Mouse (Mus musculus): Measurements from ENCODE around the gene Smlr1. TPM values are rescaled to one million over a fixed set of nuclear protein-coding genes. Genes with fewer than 3 reads are reported as not detected.

Gene Smlr1
- not detected in 2 replicates for total RNA-seq (2015)
- not detected in 2 replicates for total RNA-seq (2017)

GRCm38 (mm10) chr10:25535891-25536331 is at the start of gene Smlr1:
Gene Smlr1 (minus strand): TSS chr10:25536267.
- ATAC-seq (replicated peaks; ENCODE audit: poor library complexity), result no peak

DNA sequence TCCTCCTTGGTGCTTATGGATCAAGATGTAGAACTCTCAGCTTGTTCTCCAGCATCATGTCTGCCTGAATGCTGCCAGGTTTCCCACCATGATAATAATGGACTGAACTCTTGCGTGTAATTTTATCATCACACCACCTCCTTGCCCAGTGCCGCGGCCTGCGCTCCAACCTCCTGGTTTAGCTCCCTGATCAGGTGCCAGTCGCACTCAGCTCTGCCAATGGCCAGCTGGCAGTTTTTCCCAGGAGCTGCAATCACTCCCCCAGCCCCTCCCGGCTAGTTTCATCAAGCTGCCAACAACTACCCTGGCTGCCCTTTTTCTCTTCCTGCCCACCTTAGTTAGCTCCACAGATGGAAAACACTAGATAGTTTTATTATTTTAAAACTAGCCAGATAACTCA is 48.8 kb upstream of the Smlr1 start:
- no peak for ATAC-seq (replicated peaks; ENCODE audit: poor library complexity)

- ATAC-seq (replicated peaks; ENCODE audit: poor library complexity), result no peak
These were observed 44.0 kb upstream of the Smlr1 start for GRCm38 (mm10) chr10:25580066-25580465.

GRCm38 (mm10) chr10:25571319-25572240 is 35.5 kb upstream of the Smlr1 start:
- no peak for ATAC-seq (replicated peaks; ENCODE audit: poor library complexity)

DNA sequence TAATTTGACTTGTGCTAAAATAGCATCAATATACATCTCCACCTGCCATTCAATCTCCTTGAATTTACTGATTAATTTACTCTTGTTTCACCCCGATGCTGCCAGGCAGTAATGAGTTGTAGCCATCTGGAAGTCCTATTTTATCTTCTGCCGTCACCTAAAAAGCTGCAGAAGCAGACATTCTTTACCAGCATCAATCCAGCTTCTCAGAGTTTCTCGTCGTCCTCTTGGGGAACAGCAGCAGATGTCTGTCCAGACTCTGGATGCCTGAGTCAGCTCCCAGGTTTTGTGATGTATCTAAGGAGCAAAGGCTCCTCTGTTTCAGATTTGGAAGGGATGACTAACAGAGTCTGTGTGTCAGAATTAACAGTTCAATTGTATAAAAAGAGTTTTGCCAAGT is 16.9 kb upstream of the Smlr1 start:
- no peak for ATAC-seq (replicated peaks; ENCODE audit: poor library complexity)

DNA sequence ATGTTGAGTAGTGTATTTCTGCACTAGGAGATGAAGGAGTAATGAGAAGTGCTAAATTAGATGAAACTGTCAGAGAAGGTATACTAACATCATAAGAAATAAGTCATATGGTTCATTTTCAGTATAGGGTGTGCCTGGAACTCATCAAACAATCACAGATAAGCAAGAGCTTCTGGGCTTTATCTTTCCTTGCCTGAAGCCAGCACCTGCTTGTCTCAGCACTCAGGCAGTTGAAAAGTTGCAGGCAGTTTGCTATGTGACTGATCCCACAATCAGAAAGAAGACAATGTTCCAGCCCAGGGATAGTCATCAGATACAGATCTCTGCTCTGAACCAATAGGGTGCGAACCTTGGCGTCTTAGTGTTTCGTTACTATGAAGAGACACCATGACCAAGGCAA is 5.0 kb upstream of the Smlr1 start:
- no peak for ATAC-seq (replicated peaks; ENCODE audit: poor library complexity)

GRCm38 (mm10) chr10:25539771-25540168 is 3.7 kb upstream of the Smlr1 start:
- no peak for ATAC-seq (replicated peaks; ENCODE audit: poor library complexity)

- no peak for ATAC-seq (replicated peaks; ENCODE audit: poor library complexity)
These were observed 3.2 kb upstream of the Smlr1 start for GRCm38 (mm10) chr10:25539146-25539770.

DNA sequence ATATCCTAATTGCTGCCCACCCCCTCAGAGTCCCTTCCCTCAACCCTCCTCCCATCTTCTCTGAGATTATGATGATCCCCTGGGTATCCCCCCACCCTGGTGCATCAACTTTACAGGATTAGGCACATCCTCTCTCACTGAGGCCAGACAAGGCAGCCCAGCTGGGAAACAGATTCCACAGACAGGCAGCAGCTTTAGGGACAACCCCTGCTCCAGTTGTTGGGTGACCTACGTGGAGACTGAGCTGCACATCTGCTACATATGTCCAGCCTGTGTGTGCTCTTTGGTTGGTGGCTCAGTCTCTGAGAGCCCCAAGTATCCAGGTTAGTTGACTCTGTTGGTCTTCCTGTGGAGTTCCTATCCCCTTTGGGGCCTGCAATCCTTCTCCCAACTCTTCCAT is 2.7 kb upstream of the Smlr1 start:
- no peak for ATAC-seq (replicated peaks; ENCODE audit: poor library complexity)

- ATAC-seq (replicated peaks; ENCODE audit: poor library complexity), result no peak
These were observed 554 bp upstream of the Smlr1 start for GRCm38 (mm10) chr10:25536621-25537020.

DNA sequence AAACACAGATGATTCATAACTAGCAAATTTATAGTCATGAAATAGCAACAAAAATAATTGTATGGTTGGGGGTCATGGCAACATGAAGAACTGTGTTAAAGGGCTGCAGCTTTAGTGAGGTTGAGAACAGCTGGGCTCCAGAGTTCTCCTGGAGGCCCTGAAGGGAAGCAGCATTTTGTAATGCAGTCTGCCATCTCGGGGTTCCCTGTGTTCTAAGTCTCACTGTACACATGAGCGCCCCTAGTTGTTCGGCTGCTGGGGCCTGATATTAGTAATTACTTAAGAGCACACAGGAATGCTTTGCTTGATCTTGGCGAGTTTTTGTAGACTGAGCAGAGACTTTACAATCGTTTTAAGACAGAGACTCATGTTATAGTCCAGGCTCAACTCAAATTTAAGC is 1.6 kb downstream of the Smlr1 start:
- ATAC-seq (replicated peaks; ENCODE audit: poor library complexity), result no peak

GRCm38 (mm10) chr10:25533513-25534246 is 2.4 kb downstream of the Smlr1 start:
- no peak for ATAC-seq (replicated peaks; ENCODE audit: poor library complexity)

- ATAC-seq (replicated peaks; ENCODE audit: poor library complexity), result peak; percentile 58
These were observed 3.0 kb downstream of the Smlr1 start for GRCm38 (mm10) chr10:25533105-25533504.

DNA sequence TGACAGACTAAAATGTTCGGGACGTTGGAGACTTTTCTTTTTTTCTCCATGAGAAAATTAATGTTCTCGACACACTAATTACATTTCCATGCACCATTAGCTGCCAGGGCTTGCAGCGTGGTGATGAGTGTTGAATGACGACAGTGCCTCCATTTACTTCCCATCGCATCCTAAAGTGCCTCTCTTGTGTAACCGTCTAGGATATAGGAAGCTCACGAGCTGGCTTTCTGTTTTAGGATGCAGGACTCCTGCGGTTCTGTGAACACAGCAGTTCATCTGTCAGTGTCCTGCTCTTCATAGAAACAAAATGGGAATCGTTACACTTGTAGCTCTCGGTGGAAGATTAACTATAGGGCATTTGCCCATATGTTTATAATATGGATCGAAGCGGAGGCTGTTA is 4.7 kb downstream of the Smlr1 start:
- no peak for ATAC-seq (replicated peaks; ENCODE audit: poor library complexity)

GRCm38 (mm10) chr10:25527126-25527525 is 8.9 kb downstream of the Smlr1 start:
- no peak for ATAC-seq (replicated peaks; ENCODE audit: poor library complexity)

DNA sequence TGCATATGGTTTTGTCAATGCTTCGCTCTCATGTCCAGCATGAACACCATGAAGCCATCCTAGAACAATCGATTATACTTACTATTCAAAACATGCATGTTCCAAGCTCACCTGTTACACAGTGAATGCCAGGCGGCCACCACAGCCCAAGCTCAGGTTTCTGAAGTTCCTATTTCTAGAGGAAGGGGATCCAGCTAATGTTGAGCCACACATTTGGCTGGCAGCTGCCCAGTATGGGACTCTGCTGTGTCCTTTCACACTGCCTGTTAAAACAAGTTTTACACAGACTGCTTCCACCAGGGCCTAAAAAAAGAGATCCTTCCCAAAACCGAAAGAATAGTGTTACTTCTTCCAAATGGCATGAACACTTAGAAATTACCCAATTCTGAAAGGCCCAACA is 9.4 kb downstream of the Smlr1 start:
- no peak for ATAC-seq (replicated peaks; ENCODE audit: poor library complexity)

GRCm38 (mm10) chr10:25526156-25526555 is 9.9 kb downstream of the Smlr1 start:
- no peak for ATAC-seq (replicated peaks; ENCODE audit: poor library complexity)

GRCm38 (mm10) chr10:25523727-25524126 is 12.3 kb downstream of the Smlr1 start:
- no peak for ATAC-seq (replicated peaks; ENCODE audit: poor library complexity)

DNA sequence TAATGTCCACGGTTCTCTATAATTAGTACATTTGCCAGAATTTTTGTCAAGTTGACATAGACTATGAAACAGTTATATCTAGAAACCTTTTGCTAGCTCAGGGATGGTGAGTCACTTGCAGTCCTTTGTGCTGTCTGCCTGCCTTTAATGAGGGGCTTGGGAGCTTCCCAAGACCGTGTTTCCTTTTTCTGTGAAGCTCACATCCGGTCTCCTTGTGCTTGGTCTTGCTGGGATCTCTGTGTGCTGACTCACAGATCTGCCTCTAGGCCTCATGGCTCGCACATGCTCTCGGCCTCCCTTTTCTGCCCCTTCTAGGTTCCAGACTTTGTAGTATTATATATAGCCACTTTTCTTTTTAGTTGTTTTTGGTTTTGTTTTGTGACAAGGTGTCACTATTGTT is 15.6 kb downstream of the Smlr1 start:
- ATAC-seq (replicated peaks; ENCODE audit: poor library complexity), result no peak

- ATAC-seq (replicated peaks; ENCODE audit: poor library complexity), result no peak
These were observed 16.1 kb downstream of the Smlr1 start for GRCm38 (mm10) chr10:25519954-25520353.

- no peak for ATAC-seq (replicated peaks; ENCODE audit: poor library complexity)
These were observed 22.2 kb downstream of the Smlr1 start for GRCm38 (mm10) chr10:25513821-25514220.

GRCm38 (mm10) chr10:25503250-25503649 is 32.8 kb downstream of the Smlr1 start:
- ATAC-seq (replicated peaks; ENCODE audit: poor library complexity), result no peak
